ENCODE assay signal across 23 mouse cellular contexts in genomic region chr9:69543241-69543640, GRCm38 (mm10).
A peak's percentile ranks its signal among the peaks of the same experiment; 100 is the strongest.
DNase-seq lines count a peak whose midpoint lies in the region; TF ChIP-seq lines count a peak whose summit lies in the region.
"Had no signal": no experiment of that assay in that cellular context is flagged by ENCODE, and none has a peak within 500 bp of the region (broad histone marks: within the 10 kb centered on the region; RNA-seq: fewer than 3 reads in every experiment).

No protein-coding gene starts in this region.

- no peaks in the 10 kb centered on the region for H3K4me1 ChIP-seq in kidney, adult 2 months (ENCODE audit: control insufficient read depth, insufficient read depth, low read length)
- H3K4me1 ChIP-seq: forebrain, embryonic 13.5 days; heart, embryonic 12.5 days; liver, embryonic 12.5 days had no signal

- DNase-seq in embryo, embryonic 10 days (ENCODE audit: low spot score) = peak; percentile 13
- no peak for DNase-seq in embryo, embryonic 9.5 days (ENCODE audit: extremely low spot score)
- DNase-seq in kidney, postnatal 10 days = peak; percentile 55
- no peak for DNase-seq in kidney, adult 2 months
- peak; percentile 23 for DNase-seq in lung, postnatal 10 days
- no peak for DNase-seq in lung, adult 18-20 months
- DNase-seq in layer of hippocampus, postnatal 36 days = no peak
- DNase-seq: adrenal gland, postnatal 14 days; cerebellum, adult 18-20 months; gastrocnemius, postnatal 14 days; left cerebral cortex, postnatal 4 days; liver, postnatal 0 days; retina, postnatal 1 day; right cerebral cortex, postnatal 14 days; thymus, postnatal 4 days had no signal

- TF ChIP-seq CTCF in kidney, adult 2 months (conservative IDR thresholded peaks at IDR 0.05; ENCODE audit: insufficient read depth, insufficient read length, low read depth, low read length) = no peak

- no peaks in the 10 kb centered on the region for H3K27me3 ChIP-seq in kidney, adult 2 months (replicated peaks; ENCODE audit: control insufficient read depth, insufficient read depth, low read length)
- H3K27me3 ChIP-seq: forebrain, embryonic 13.5 days; liver, embryonic 12.5 days; midbrain, embryonic 15.5 days; neural tube, embryonic 15.5 days had no signal

- no peak overlapping the region for H3K27ac ChIP-seq in kidney, adult 2 months (ENCODE audit: insufficient read depth, low read depth, low read length)
- H3K27ac ChIP-seq: forebrain, embryonic 13.5 days; hindbrain, embryonic 14.5 days; layer of hippocampus, adult 2 months; liver, embryonic 12.5 days; midbrain, embryonic 10.5 days; midbrain, embryonic 15.5 days; neural tube, embryonic 15.5 days had no signal

- no peak for TF ChIP-seq POLR2A in kidney, adult 2 months (IDR thresholded peaks at IDR 0.05; ENCODE audit: low read depth, low read length)

- H3K4me3 ChIP-seq in kidney, adult 2 months (ENCODE audit: insufficient read depth, low read depth, low read length) = no peak overlapping the region
- H3K4me3 ChIP-seq: forebrain, embryonic 13.5 days; heart, embryonic 12.5 days; layer of hippocampus, adult 2 months; liver, embryonic 12.5 days; midbrain, embryonic 10.5 days; midbrain, embryonic 15.5 days; neural tube, embryonic 15.5 days had no signal

- H3K36me3 ChIP-seq in kidney, adult 2 months (ENCODE audit: control insufficient read depth, insufficient read depth, low read length) = no peaks in the 10 kb centered on the region
- H3K36me3 ChIP-seq: heart, embryonic 12.5 days; liver, embryonic 12.5 days; midbrain, embryonic 10.5 days; midbrain, embryonic 15.5 days; neural tube, embryonic 15.5 days had no signal

- WGBS in kidney, adult 2 months = 58% methylated on average over 5 of the region's 5 CpGs

Comparison
In these comparisons a context has a peak if more than half of its experiments do, and no peak if none do; other contexts are left out.
1. DNase-seq: peak in embryo, embryonic 10 days (single experiment), kidney, postnatal 10 days (single experiment) and lung, postnatal 10 days (single experiment); none in embryo, embryonic 9.5 days (single experiment), kidney, adult 2 months (single experiment), lung, adult 18-20 months (0 of 2) and layer of hippocampus, postnatal 36 days (0 of 2).